Mouse (Mus musculus) erythroblast, embryonic 14.5 days (primary cell): ENCODE measurements at regions not wholly inside any gene's neighbourhood (a gene's known extent, or its start where the extent isn't known, plus 50 kb on each side); places are given as distances from the start of the nearest gene placed in this dataset.

Experiments used
- GATA1 ChIP-seq: IDR thresholded peaks from 2 replicates; pipeline ENCODE4 v1.6.1; 2012; ENCODE audit warnings: low read length, inconsistent platforms, mixed read lengths
- TAL1 ChIP-seq: IDR thresholded peaks from 3 replicates; pipeline ENCODE4 v1.6.1; 2012; ENCODE audit warnings: low read length, inconsistent platforms, mixed read lengths

- no peak for TF ChIP-seq TAL1
- TF ChIP-seq GATA1, result no peak
Measured at GRCm38 (mm10) chr14:76927245-76927806, 109.2 kb upstream of the Ccdc122 start.
